Mouse (Mus musculus): ENCODE results near the gene Scaf1.

DNA sequence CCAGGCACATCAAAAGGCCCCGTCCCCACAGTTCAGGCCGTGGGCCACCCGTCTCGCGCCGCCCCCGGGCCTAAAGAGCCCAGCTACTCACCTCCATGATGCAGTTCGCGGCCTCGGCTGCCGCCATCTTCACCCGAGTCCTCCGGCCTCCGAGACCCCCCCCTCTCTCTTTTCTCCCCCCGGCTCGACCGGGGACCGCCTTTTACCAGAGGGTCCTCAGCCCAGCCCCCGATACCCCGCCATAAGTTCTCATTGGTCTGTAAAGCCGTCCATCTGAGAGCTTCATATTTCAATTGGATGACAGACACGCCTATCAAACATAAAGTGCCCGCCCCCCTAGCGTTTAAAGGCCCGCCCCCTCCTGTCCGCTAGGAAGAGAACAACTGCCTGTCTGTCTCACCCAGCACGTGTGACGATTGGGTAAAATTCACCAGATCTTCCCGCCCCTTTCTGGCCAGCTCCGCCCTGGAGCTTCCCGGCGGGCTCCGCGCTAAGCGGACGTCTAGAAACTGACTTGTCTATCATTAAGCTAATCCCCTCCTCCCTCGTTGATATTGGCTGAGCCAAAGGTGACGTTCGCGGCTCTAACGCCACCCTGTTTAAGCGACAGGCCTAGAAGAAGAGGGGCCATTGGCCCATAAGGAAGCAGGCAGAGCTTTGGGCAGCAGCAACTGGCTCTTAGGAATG lies 29.8 kb downstream of the Scaf1 start, which contains the start of gene Prmt1:
- peak; percentile 86; the same call in 1 of the 2 replicates for TF ChIP-seq POLR2A (IDR thresholded peaks at IDR 0.05; ENCODE audit: borderline replicate concordance, extremely low read depth, insufficient read depth, insufficient read length, poor library complexity, severe bottlenecking)
- TF ChIP-seq CTCF (IDR thresholded peaks at IDR 0.05; ENCODE audit: borderline replicate concordance, extremely low read depth, insufficient read depth, insufficient read length): no peak
